ENCODE assay signal across 9 mouse cellular contexts in genomic region chr2:127757171-127757570, GRCm38 (mm10). TPM values are rescaled to one million over a fixed set of nuclear protein-coding genes. Genes with fewer than 3 reads are reported as not detected.
DNase-seq lines count a peak whose midpoint lies in the region; ATAC-seq and TF ChIP-seq lines count a peak whose summit lies in the region.
"Had no signal": no experiment of that assay in that cellular context is flagged by ENCODE, and none has a peak within 500 bp of the region (broad histone marks: within the 10 kb centered on the region; RNA-seq: fewer than 3 reads in every experiment).

No protein-coding gene starts in this region.

- no peaks in the 10 kb centered on the region for H3K4me1 ChIP-seq in forebrain, embryonic 14.5 days (ENCODE audit: control insufficient read depth, insufficient read depth, low read length)
- no peaks in the 10 kb centered on the region for H3K4me1 ChIP-seq in lung, adult 2 months (ENCODE audit: control insufficient read depth, insufficient read depth, low read length)

- H3K27ac ChIP-seq in forebrain, embryonic 14.5 days (ENCODE audit: low read depth, low read length), result no peak overlapping the region
- H3K27ac ChIP-seq: liver, embryonic 13.5 days had no signal

- H3K9me3 ChIP-seq in forebrain, embryonic 14.5 days (replicated peaks; ENCODE audit: control insufficient read depth, low read length), result no peaks in the 10 kb centered on the region
- H3K9me3 ChIP-seq: liver, embryonic 13.5 days had no signal

- no peak overlapping the region for H3K9ac ChIP-seq in forebrain, embryonic 14.5 days (ENCODE audit: low read length)
- H3K9ac ChIP-seq: liver, embryonic 13.5 days had no signal

- no peak overlapping the region for H3K4me3 ChIP-seq in forebrain, embryonic 14.5 days (ENCODE audit: low read depth, low read length)
- H3K4me3 ChIP-seq in lung, adult 2 months (replicated peaks; ENCODE audit: extremely low read depth, low read depth, low read length), result no peak overlapping the region
- H3K4me3 ChIP-seq: liver, embryonic 13.5 days had no signal

- WGBS in forebrain, embryonic 14.5 days, result 48% methylated on average over 8 of the region's 8 CpGs
- WGBS in lung, adult 2 months, result 59% methylated on average over 8 of the region's 8 CpGs

- TF ChIP-seq CTCF in lung, adult 2 months (IDR thresholded peaks at IDR 0.05; ENCODE audit: insufficient read depth, low read length), result no peak

- peaks cover 30% of the 10 kb centered on the region for H3K36me3 ChIP-seq in forebrain, embryonic 14.5 days (ENCODE audit: control insufficient read depth, insufficient read depth, low read length)

- no peak for TF ChIP-seq POLR2A in lung, adult 2 months (IDR thresholded peaks at IDR 0.05; ENCODE audit: borderline replicate concordance, extremely low read depth, low read depth, low read length)

- H3K27me3 ChIP-seq in forebrain, embryonic 14.5 days (replicated peaks; ENCODE audit: control insufficient read depth, insufficient read depth, low read length), result no peaks in the 10 kb centered on the region
- H3K27me3 ChIP-seq: liver, embryonic 13.5 days had no signal

- peak; percentile 84 for ATAC-seq in forebrain, embryonic 14.5 days

- peak; percentile 32 to 46 for DNase-seq in kidney, postnatal 4 days
- DNase-seq in kidney, adult 11 months, result no peak
- peak; percentile 55 for DNase-seq in forebrain, embryonic 14.5 days (ENCODE audit: low spot score)
- peak; percentile 61 for DNase-seq in layer of hippocampus, adult 9-11 months
- peak; percentile 14 for DNase-seq in retina, postnatal 7 days (ENCODE audit: low read depth, low spot score)
- no peak for DNase-seq in Muller cell, postnatal 12 days (ENCODE audit: inconsistent ontology term)
- DNase-seq in lung, adult 2 months, result no peak
- DNase-seq in kidney, adult 8-10 months, result no peak
- DNase-seq: liver, embryonic 13.5 days had no signal

- no peak overlapping the region for H3K4me2 ChIP-seq in forebrain, embryonic 14.5 days (ENCODE audit: low read length)
- H3K4me2 ChIP-seq: liver, embryonic 13.5 days had no signal

RNA-seq across cellular contexts. Expression of gene Mall, which starts 27.4 kb away (rescaled TPM):
- polyA plus RNA-seq in forebrain, embryonic 14.5 days (2014; fragmentation: Nextera tagmentation; extraction: Ambion mirVana), result 0.71 and 1.0 TPM in 2 replicates
- 11.4 and 28.6 TPM in 2 replicates for polyA plus RNA-seq in lung, adult 2 months (2012; rRNA removed)

RNA-seq across cellular contexts. Expression of gene Nphp1, which starts 31.5 kb away (rescaled TPM):
- 13.7 and 18.2 TPM in 2 replicates for polyA plus RNA-seq in forebrain, embryonic 14.5 days (2014; fragmentation: Nextera tagmentation; extraction: Ambion mirVana)
- polyA plus RNA-seq in lung, adult 2 months (2012; rRNA removed), result 9.2 and 14.5 TPM in 2 replicates

RNA-seq across cellular contexts. Expression of gene Mtln, which starts 35.1 kb away (rescaled TPM):
- 34.5 and 40.5 TPM in 2 replicates for polyA plus RNA-seq in forebrain, embryonic 14.5 days (2014; fragmentation: Nextera tagmentation; extraction: Ambion mirVana)
- polyA plus RNA-seq in lung, adult 2 months (2012; rRNA removed), result 55.0 and 60.0 TPM in 2 replicates

Comparison
In these comparisons a context has a peak if more than half of its experiments do, and no peak if none do; other contexts are left out.
1. DNase-seq: peak in kidney, postnatal 4 days (2 of 2), forebrain, embryonic 14.5 days (single experiment), layer of hippocampus, adult 9-11 months (single experiment) and retina, postnatal 7 days (single experiment); none in kidney, adult 11 months (single experiment), Muller cell, postnatal 12 days (single experiment), lung, adult 2 months (single experiment) and kidney, adult 8-10 months (0 of 2).